Mouse (Mus musculus) myocyte (in vitro differentiated cells): ENCODE data around the gene Abcf2.

Experiments
- CEBPB ChIP-seq: IDR thresholded peaks from 2 replicates; pipeline ENCODE4 v1.6.1; 2011; ENCODE audit warnings: mild to moderate bottlenecking, moderate library complexity; ENCODE audit not compliant: poor library complexity, insufficient read depth, severe bottlenecking
- E2F4 ChIP-seq: IDR thresholded peaks from one replicate; pipeline ENCODE4 v1.6.1; 2011; ENCODE audit warnings: mild to moderate bottlenecking, control low read depth, moderate library complexity; ENCODE audit not compliant: insufficient read depth
- MAX ChIP-seq: IDR thresholded peaks from one replicate; pipeline ENCODE4 v1.6.1; 2011; ENCODE audit warnings: low read depth, mild to moderate bottlenecking, control low read depth
- MYOG ChIP-seq, 3 experiments: IDR thresholded peaks; one replicate each; pipeline ENCODE4 v1.6.1; 2011; ENCODE audit warnings: control low read depth in 2 of 3, low read depth in 2 of 3, mild to moderate bottlenecking in 2 of 3; ENCODE audit not compliant: insufficient read length in 2 of 3, control insufficient read depth in 1 of 3, insufficient read depth in 1 of 3
- POLR2A ChIP-seq: IDR thresholded peaks from one replicate; pipeline ENCODE4 v1.6.1; 2011; ENCODE audit warnings: low read depth, mild to moderate bottlenecking, control low read depth, moderate library complexity; ENCODE audit not compliant: insufficient read length
- POLR2AphosphoS2 ChIP-seq: IDR thresholded peaks from one replicate; pipeline ENCODE4 v1.6.1; 2011; ENCODE audit warnings: low read depth, control low read depth; ENCODE audit not compliant: insufficient read length
- REST ChIP-seq: IDR thresholded peaks from one replicate; pipeline ENCODE4 v1.6.1; 2011; ENCODE audit warnings: mild to moderate bottlenecking, control low read depth, moderate library complexity; ENCODE audit not compliant: insufficient read depth, insufficient read length
- SRF ChIP-seq: IDR thresholded peaks from one replicate; pipeline ENCODE4 v1.6.1; 2011; ENCODE audit warnings: low read depth; ENCODE audit not compliant: control insufficient read depth, insufficient read length
- TCF12 ChIP-seq: IDR thresholded peaks from one replicate; pipeline ENCODE4 v1.6.1; 2011; ENCODE audit warnings: mild to moderate bottlenecking, control low read depth; ENCODE audit not compliant: poor library complexity, insufficient read depth, severe bottlenecking
- USF1 ChIP-seq: IDR thresholded peaks from one replicate; pipeline ENCODE4 v1.6.1; 2011; ENCODE audit warnings: low read depth, mild to moderate bottlenecking, control low read depth, moderate library complexity

DNA sequence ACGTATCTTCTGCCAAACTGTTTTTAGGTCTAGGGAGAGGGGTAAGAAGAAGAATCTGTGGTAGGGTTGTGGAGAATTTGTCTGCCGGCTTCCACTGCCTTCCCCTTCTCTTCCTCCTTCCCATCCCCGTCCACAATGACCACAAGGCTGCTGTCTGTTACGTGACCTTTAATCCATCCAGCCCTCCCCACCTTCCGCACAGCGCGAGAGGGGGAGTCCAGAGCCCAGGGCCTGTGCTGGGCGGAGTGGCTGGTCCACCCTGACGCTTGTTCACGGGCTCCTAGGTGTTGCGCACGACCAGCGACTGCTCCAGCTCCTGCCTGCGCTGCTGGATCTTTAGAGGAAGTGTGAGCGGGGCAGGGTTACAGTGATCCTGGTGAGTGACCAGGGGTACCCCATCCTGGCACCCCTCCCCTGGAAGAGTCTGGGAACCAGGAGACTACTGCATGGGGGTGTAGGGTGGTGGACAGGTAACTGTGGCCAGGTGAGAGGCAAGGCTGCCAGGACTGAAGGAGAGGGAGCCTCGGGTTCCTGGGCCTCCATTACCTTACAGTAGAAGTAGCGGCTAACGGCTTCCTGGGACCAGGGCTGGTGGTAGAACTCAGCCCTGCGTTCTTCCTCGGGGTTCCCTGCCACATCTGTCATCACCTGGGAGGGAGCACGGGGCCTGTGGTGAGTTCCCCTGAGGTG lies 15.3 kb upstream of the Abcf2 start:
- TF ChIP-seq POLR2AphosphoS2 (peak; percentile 26), MAX (no peak), POLR2A (no peak), TCF12 (no peak), E2F4 (no peak), USF1 (no peak), SRF (no peak), REST (no peak), MYOG (IDR thresholded peaks at IDR 0.05; ENCODE audit: control insufficient read depth in 1 of 3, insufficient read depth in 1 of 3, insufficient read length in 2 of 3, low read depth in 2 of 3) (no peak), CEBPB (no peak)
